Mouse (Mus musculus) forebrain, embryonic 16.5 days (tissue): ENCODE results near the gene Olfr366. TPM values are rescaled to one million over a fixed set of nuclear protein-coding genes. Genes with fewer than 3 reads are reported as not detected.
"Not testable (repeated sequence)": the region's sequence is repeated elsewhere in the genome, so short reads cannot be mapped to it uniquely, and the experiment has no call there.

Experiments
- ATAC-seq: fragments of 200-750 bp; cut with Nextera tagmentation; 2 replicates; pipeline ENCODE4 v1.8.0; 2017; ENCODE audit warnings: mild to moderate bottlenecking, moderate library complexity
- H3K27ac ChIP-seq: fragments of 300-500 bp; sonication (generic); 2 replicates; pipeline ENCODE4 v1.5.1; 2014; ENCODE audit warnings: low read length, control low read depth
- H3K27me3 ChIP-seq: fragments of 300-500 bp; sonication (generic); replicated peaks from 2 replicates; pipeline ENCODE4 v1.6.1; 2014; ENCODE audit warnings: low read length; ENCODE audit not compliant: control insufficient read depth, insufficient read depth
- H3K36me3 ChIP-seq: fragments of 300-500 bp; sonication (generic); 2 replicates; pipeline ENCODE4 v1.6.1; 2014; ENCODE audit not compliant: control insufficient read depth, insufficient read depth
- H3K4me1 ChIP-seq: fragments of 300-500 bp; sonication (generic); replicated peaks from 2 replicates; pipeline ENCODE4 v1.6.1; 2014; ENCODE audit warnings: low read length; ENCODE audit not compliant: control insufficient read depth, insufficient read depth
- H3K4me2 ChIP-seq: fragments of 300-500 bp; sonication (generic); 2 replicates; pipeline ENCODE4 v1.6.1; 2014; ENCODE audit warnings: mild to moderate bottlenecking, low read length, control low read depth
- H3K4me3 ChIP-seq: fragments of 300-500 bp; sonication (generic); replicated peaks from 2 replicates; pipeline ENCODE4 v1.5.1; 2014; ENCODE audit warnings: mild to moderate bottlenecking, low read length, control low read depth
- H3K9ac ChIP-seq: fragments of 300-500 bp; sonication (generic); replicated peaks from 2 replicates; pipeline ENCODE4 v1.6.1; 2014; ENCODE audit warnings: low read depth, low read length, control low read depth
- H3K9me3 ChIP-seq: fragments of 300-500 bp; sonication (generic); 2 replicates; pipeline ENCODE4 v1.6.1; 2016; ENCODE audit warnings: low read length; ENCODE audit not compliant: control insufficient read depth
- whole genome bisulfite sequencing: fragments of 180-500 bp; shearing (Covaris S2); extraction: QIAGEN DNeasy Blood & Tissue Kit; methylation state at CpG from one replicate; pipeline ENCODE4 v1.1.7; 2014; 5-methylcytosine and 5-hydroxymethylcytosine counted together
- polyA plus RNA-seq: library from polyadenylated mRNA; unstranded; fragments of >200 nt; fragmentation: Nextera tagmentation; extraction: Ambion mirVana; gene quantifications from 2 replicates; pipeline ENCODE4 v1.2.1, GENCODE M21; 2015

Gene Olfr366
- not detected in 2 replicates for polyA plus RNA-seq

DNA sequence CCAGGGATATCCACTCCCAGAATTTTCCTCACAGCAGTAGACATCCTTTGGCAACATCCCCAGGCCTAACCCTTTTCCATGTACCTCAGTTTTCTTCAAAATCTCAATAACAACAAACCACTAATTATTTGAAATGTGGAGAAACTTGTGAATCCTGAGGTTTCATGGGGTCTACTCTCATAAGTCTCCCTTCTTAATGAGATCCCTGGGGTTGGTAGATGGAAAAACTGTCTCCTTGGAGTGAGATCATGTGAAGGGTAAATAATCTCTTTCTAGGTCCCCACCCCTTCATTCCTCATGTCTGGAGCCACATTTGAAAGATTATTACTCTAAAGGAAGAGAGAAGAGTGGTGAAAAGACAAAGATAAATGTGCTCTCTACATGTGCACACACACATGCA lies at the start of gene Olfr366:
Gene Olfr366 (plus strand): TSS at position 301 of the 400 bp plus-strand sequence.
- Histone ChIP-seq H3K9me3 (0 out of 2 replicates have a peak, but pooled peaks cover 4% of the 10 kb centered on the region), H3K4me2 (no peak within 1 kb of the TSS), H3K9ac (no peak within 1 kb of the TSS), H3K36me3 (no peaks in the 10 kb centered on the region), H3K27me3 (no peaks in the 10 kb centered on the region), H3K4me3 (no peak within 1 kb of the TSS), H3K27ac (no peak within 1 kb of the TSS), H3K4me1 (no peaks in the 10 kb centered on the region)
- no peak for ATAC-seq

DNA sequence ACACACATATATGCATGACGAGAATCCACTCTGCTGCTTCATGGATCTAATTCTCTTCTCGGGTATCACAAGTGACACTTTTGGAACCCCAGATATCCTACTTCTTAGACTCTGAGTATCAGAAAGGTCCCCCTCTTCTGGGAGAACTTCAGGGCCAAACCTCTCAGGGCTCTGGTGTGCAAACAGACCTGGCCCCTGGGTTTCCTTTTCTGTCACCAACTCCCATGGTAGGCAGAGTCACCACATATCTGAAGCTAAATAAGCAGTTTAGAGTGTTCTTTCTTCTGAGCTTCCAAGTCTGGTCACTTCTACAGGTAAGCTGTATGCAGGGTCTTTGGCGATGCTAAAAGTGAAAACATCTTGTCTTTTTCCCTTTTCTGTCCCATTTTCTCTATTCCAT lies 23.5 kb upstream of the Olfr366 start, which contains the start of gene Olfr365:
Gene Olfr365 (plus strand): TSS at position 301 of the 400 bp plus-strand sequence.
- H3K27ac ChIP-seq: no peak within 1 kb of the TSS
- no peaks in the 10 kb centered on the region for H3K36me3 ChIP-seq
- no peak within 1 kb of the TSS for H3K4me2 ChIP-seq
- H3K4me3 ChIP-seq: no peak within 1 kb of the TSS
- H3K27me3 ChIP-seq: no peaks in the 10 kb centered on the region
- no peaks in the 10 kb centered on the region for H3K4me1 ChIP-seq
- WGBS: 79% methylated on average over 3 of the region's 3 CpGs
- H3K9me3 ChIP-seq: no peaks in the 10 kb centered on the region
- no peak within 1 kb of the TSS for H3K9ac ChIP-seq
- ATAC-seq: no peak

DNA sequence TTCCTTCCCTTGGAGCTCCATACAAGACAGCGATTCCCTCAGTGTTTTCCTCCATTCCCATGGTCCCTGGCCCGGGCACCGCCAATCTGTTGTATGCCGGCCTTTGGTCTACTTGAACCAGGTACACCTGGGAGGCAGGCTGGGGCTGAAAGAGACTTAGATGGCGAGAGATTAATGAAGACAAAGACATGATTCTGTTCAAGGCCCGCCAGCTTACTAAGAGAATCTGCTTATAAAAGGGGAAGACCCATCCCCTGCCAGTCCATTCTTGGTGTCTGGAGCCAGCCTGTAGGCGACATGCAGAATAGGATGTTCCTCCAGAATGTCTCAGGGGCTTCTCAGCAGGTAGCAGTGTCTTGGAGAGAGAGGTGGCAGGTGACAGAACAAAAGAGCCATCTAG lies 50.4 kb downstream of the Olfr366 start:
- not testable (repeated sequence) for H3K4me1 ChIP-seq, H3K4me3 ChIP-seq, ATAC-seq, H3K36me3 ChIP-seq, H3K27me3 ChIP-seq, H3K4me2 ChIP-seq, H3K9me3 ChIP-seq, H3K9ac ChIP-seq, H3K27ac ChIP-seq
- 83% methylated on average over 7 of the region's 7 CpGs for WGBS

Other genes with a start within 250 kb of the Olfr366 start
- not detected in 2 replicates for gene Olfr357, start 217.7 kb upstream of the Olfr366 start, polyA plus RNA-seq
- not detected in 2 replicates for gene Olfr358, start 202.2 kb upstream of the Olfr366 start, polyA plus RNA-seq
- not detected in 2 replicates for gene Olfr360, start 145.8 kb upstream of the Olfr366 start, polyA plus RNA-seq
- not detected in 2 replicates for gene Olfr361, start 122.3 kb upstream of the Olfr366 start, polyA plus RNA-seq
- gene Olfr362, start 93.7 kb upstream of the Olfr366 start, polyA plus RNA-seq: not detected in 2 replicates
- gene Olfr364-ps1, start 72.3 kb upstream of the Olfr366 start, polyA plus RNA-seq: not detected in 2 replicates
- not detected in 2 replicates for gene Olfr365, start 23.4 kb upstream of the Olfr366 start, polyA plus RNA-seq
- not detected in 2 replicates for gene Olfr368, start 114.9 kb downstream of the Olfr366 start, polyA plus RNA-seq
- gene Pdcl, start 147.8 kb downstream of the Olfr366 start, polyA plus RNA-seq: 66.4 and 88.3 TPM in 2 replicates
- gene Rc3h2, start 211.3 kb downstream of the Olfr366 start, polyA plus RNA-seq: 23.6 and 28.1 TPM in 2 replicates
- gene Zbtb26, start 231.6 kb downstream of the Olfr366 start, polyA plus RNA-seq: 8.9 and 9.2 TPM in 2 replicates
- gene Zbtb6, start 231.6 kb downstream of the Olfr366 start, polyA plus RNA-seq: 24.2 and 25.1 TPM in 2 replicates
- gene Rabgap1, start 231.7 kb downstream of the Olfr366 start, polyA plus RNA-seq: 63.2 and 65.3 TPM in 2 replicates